Mouse (Mus musculus): ENCODE data around the gene Prl2b1. TPM values are rescaled to one million over a fixed set of nuclear protein-coding genes. Genes with fewer than 3 reads are reported as not detected.

The Prl2b1 gene
- not detected for polyA plus RNA-seq (2017; shearing (Covaris generic))

- ATAC-seq, result no peak
These were observed at the start of gene Prl2b1 for GRCm38 (mm10) chr13:27390746-27391145. Prl2b1 (minus strand) TSS chr13:27390846.

- ATAC-seq, result no peak
These were observed 47.9 kb upstream of the Prl2b1 start, which contains the start of gene Prl8a6 for GRCm38 (mm10) chr13:27438588-27438987. Prl8a6 (minus strand) TSS chr13:27438688.

GRCm38 (mm10) chr13:27433159-27433558 lies 42.5 kb upstream of the Prl2b1 start:
- no peak for ATAC-seq

- ATAC-seq, result no peak
These were observed 23.0 kb upstream of the Prl2b1 start for GRCm38 (mm10) chr13:27413640-27414039.

GRCm38 (mm10) chr13:27399061-27399724 lies 8.5 kb upstream of the Prl2b1 start:
- no peak for ATAC-seq

- no peak for ATAC-seq
These were observed 45.3 kb downstream of the Prl2b1 start, which contains the start of gene Prl8a2 for GRCm38 (mm10) chr13:27345373-27345772. Prl8a2 (plus strand) TSS chr13:27345673.

GRCm38 (mm10) chr13:27342733-27343275 lies 47.8 kb downstream of the Prl2b1 start:
- ATAC-seq, result no peak

GRCm38 (mm10) chr13:27334989-27335388 lies 55.7 kb downstream of the Prl2b1 start:
- ATAC-seq, result no peak

Other genes with a start within 250 kb of the Prl2b1 start
- gene Prl3d3, start 234.1 kb downstream of the Prl2b1 start, polyA plus RNA-seq (2017; shearing (Covaris generic)), result not detected
- gene Prl3c1, start 194.2 kb downstream of the Prl2b1 start, polyA plus RNA-seq (2017; shearing (Covaris generic)), result not detected
- not detected for gene Prl3b1, start 149.0 kb downstream of the Prl2b1 start, polyA plus RNA-seq (2017; shearing (Covaris generic))
- not detected for gene Prl3a1, start 131.4 kb downstream of the Prl2b1 start, polyA plus RNA-seq (2017; shearing (Covaris generic))
- not detected for gene Prl6a1, start 78.2 kb downstream of the Prl2b1 start, polyA plus RNA-seq (2017; shearing (Covaris generic))
- not detected for gene Prl8a2, start 45.2 kb downstream of the Prl2b1 start, polyA plus RNA-seq (2017; shearing (Covaris generic))
- gene Prl8a6, start 47.8 kb upstream of the Prl2b1 start, polyA plus RNA-seq (2017; shearing (Covaris generic)), result not detected
- gene Prl8a8, start 122.4 kb upstream of the Prl2b1 start, polyA plus RNA-seq (2017; shearing (Covaris generic)), result not detected
- not detected for gene Prl8a9, start 173.8 kb upstream of the Prl2b1 start, polyA plus RNA-seq (2017; shearing (Covaris generic))
- gene Prl8a1, start 191.3 kb upstream of the Prl2b1 start, polyA plus RNA-seq (2017; shearing (Covaris generic)), result not detected
- gene Prl7b1, start 219.7 kb upstream of the Prl2b1 start, polyA plus RNA-seq (2017; shearing (Covaris generic)), result not detected